Mouse (Mus musculus) liver, embryonic 12.5 days (tissue): ENCODE results near the gene BC005561. TPM values are rescaled to one million over a fixed set of nuclear protein-coding genes. Genes with fewer than 3 reads are reported as not detected.

ENCODE experiments used
- ATAC-seq: fragments of 200-750 bp; cut with Nextera tagmentation; 2 replicates; pipeline ENCODE4 v1.8.0; 2017; ENCODE audit warnings: moderate number of reproducible peaks, mild to moderate bottlenecking, moderate library complexity
- H3K27ac ChIP-seq: fragments of 300-500 bp; sonication (generic); 2 replicates; pipeline ENCODE4 v1.5.1; 2016; ENCODE audit warnings: mild to moderate bottlenecking
- H3K27me3 ChIP-seq: fragments of 300-500 bp; sonication (generic); replicated peaks from 2 replicates; pipeline ENCODE4 v1.6.1; 2016; ENCODE audit warnings: mild to moderate bottlenecking, moderate library complexity
- H3K36me3 ChIP-seq: fragments of 300-500 bp; sonication (generic); 2 replicates; pipeline ENCODE4 v1.6.1; 2016; ENCODE audit warnings: mild to moderate bottlenecking, moderate library complexity
- H3K4me1 ChIP-seq: fragments of 300-500 bp; sonication (generic); 2 replicates; pipeline ENCODE4 v1.6.1; 2016
- H3K4me2 ChIP-seq: fragments of 300-500 bp; sonication (generic); 2 replicates; pipeline ENCODE4 v1.6.1; 2016; ENCODE audit warnings: mild to moderate bottlenecking, moderate library complexity
- H3K4me3 ChIP-seq: fragments of 300-500 bp; sonication (generic); 2 replicates; pipeline ENCODE4 v1.5.1; 2016; ENCODE audit warnings: mild to moderate bottlenecking, moderate library complexity
- H3K9ac ChIP-seq: fragments of 300-500 bp; sonication (generic); 2 replicates; pipeline ENCODE4 v1.6.1; 2016; ENCODE audit warnings: mild to moderate bottlenecking, moderate library complexity
- H3K9me3 ChIP-seq: fragments of 300-500 bp; sonication (generic); replicated peaks from 2 replicates; pipeline ENCODE4 v1.6.1; 2016; ENCODE audit warnings: mild to moderate bottlenecking, moderate library complexity
- WGBS: fragments of 180-500 bp; shearing (Covaris S2); methylation state at CpG from one replicate; pipeline ENCODE4 v1.1.7; 2016; ENCODE audit not compliant: insufficient replicate concordance; 5-methylcytosine and 5-hydroxymethylcytosine counted together
- polyA plus RNA-seq: library from polyadenylated mRNA; unstranded; fragments of >200 nt; fragmentation: Nextera tagmentation; extraction: Ambion mirVana; gene quantifications from 2 replicates; pipeline ENCODE4 v1.2.1, GENCODE M21; 2016

The BC005561 gene
- 5.0 and 5.2 TPM in 2 replicates for polyA plus RNA-seq

DNA sequence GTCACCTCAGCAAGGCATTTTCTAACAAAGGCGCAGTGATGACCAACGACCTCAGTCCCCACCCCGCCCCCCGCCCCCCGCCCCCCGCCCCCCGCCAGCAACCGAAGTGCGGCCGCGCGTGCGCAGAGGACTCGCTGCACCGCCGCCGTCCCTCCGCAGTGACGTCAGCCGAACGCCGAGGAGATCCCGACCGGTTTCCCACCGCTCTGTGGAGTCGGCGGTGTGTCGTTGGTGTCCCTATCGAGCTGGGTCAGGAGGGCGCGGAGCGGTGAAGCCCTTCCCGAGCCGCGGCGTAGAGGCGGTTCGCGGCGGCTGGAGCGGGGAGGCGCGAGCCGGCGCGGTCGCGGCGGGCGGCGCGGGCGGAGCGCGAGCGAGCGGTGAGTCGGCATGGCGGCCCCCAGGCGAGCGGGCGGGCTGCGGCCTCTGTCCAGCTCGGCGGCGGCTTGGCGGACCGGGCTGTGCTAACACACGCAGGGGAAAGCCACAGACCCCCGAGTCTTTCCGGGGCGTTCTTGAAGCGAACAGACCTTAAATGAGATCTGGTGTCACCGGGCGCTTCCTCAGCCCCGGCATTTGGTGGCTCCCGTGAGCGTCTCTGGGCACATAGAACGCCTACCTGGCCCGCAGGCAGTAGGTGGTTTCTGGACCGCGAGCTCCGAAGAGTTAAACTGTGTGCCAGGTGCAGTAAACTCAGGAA, at the start of gene BC005561:
TSS of gene BC005561 (plus strand) at position 158 of the 697 bp plus-strand sequence.
- WGBS = under 1% methylated on average over 69 of the region's 83 CpGs
- peak within 1 kb of the TSS; percentile 92 for H3K27ac ChIP-seq
- H3K9ac ChIP-seq = peak within 1 kb of the TSS; percentile 85
- ATAC-seq = peak; percentile 90
- H3K4me1 ChIP-seq = peaks cover 20% of the 10 kb centered on the region
- H3K27me3 ChIP-seq = no peaks in the 10 kb centered on the region
- H3K4me2 ChIP-seq = peak within 1 kb of the TSS; percentile 80
- H3K36me3 ChIP-seq = peaks cover 9% of the 10 kb centered on the region
- H3K4me3 ChIP-seq = peak within 1 kb of the TSS; percentile 76
- no peaks in the 10 kb centered on the region for H3K9me3 ChIP-seq

GRCm38 (mm10) chr5:104458832-104459705, 49.1 kb upstream of the BC005561 start, which contains the start of gene Pkd2:
Gene Pkd2 (plus strand): TSS chr5:104459450.
- H3K4me2 ChIP-seq = peak within 1 kb of the TSS; percentile 74
- no peaks in the 10 kb centered on the region for H3K9me3 ChIP-seq
- H3K4me1 ChIP-seq = peaks cover 4% of the 10 kb centered on the region; the same call in 1 of the 2 replicates
- peak; percentile 72 for ATAC-seq
- peak within 1 kb of the TSS; percentile 62 for H3K4me3 ChIP-seq
- whole genome bisulfite sequencing = 10% methylated on average over 43 of the region's 46 CpGs
- H3K27me3 ChIP-seq = peaks cover 28% of the 10 kb centered on the region
- no peaks in the 10 kb centered on the region for H3K36me3 ChIP-seq
- peak within 1 kb of the TSS; percentile 58; the same call in 1 of the 2 replicates for H3K27ac ChIP-seq
- H3K9ac ChIP-seq = peak within 1 kb of the TSS; percentile 64

DNA sequence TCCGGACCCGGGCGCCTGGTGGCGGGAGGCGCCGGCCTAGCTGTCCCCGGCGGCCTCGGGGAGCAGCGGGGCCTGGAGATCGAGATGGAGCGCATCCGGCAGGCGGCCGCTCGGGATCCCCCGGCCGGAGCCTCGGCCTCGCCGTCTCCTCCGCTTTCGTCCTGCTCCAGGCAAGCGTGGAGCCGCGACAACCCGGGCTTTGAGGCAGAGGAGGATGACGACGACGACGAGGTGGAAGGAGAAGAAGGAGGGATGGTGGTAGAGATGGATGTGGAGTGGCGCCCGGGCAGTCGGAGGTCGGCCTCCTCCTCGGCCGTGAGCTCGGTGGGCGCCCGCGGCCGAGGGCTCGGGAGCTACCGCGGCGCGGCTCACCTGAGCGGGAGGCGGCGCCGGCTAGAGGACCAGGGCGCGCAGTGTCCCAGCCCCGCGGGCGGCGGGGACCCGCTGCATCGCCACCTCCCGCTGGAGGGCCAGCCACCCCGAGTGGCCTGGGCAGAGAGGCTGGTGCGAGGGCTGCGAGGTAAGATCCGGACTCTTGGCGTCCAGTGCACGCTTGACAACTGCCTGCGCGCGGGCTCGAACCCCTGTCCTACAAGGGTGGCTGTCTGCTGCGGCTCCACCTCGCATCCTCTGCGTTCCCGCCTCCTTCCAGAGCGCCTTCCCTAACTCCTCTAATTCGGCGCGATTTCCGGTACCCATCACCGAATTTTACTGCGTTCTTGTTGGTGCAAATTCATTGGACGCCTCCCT, 48.3 kb upstream of the BC005561 start:
- H3K27me3 ChIP-seq = peaks cover 28% of the 10 kb centered on the region
- H3K9me3 ChIP-seq = no peaks in the 10 kb centered on the region
- H3K27ac ChIP-seq = peak overlapping the region; percentile 58; the same call in 1 of the 2 replicates
- peak; percentile 61 for ATAC-seq
- peak overlapping the region; percentile 74 for H3K4me2 ChIP-seq
- H3K4me3 ChIP-seq = peak overlapping the region; percentile 62
- WGBS = 2% methylated on average over 59 of the region's 82 CpGs
- peaks cover 4% of the 10 kb centered on the region; the same call in 1 of the 2 replicates for H3K4me1 ChIP-seq
- H3K9ac ChIP-seq = peak overlapping the region; percentile 64
- no peaks in the 10 kb centered on the region for H3K36me3 ChIP-seq

DNA sequence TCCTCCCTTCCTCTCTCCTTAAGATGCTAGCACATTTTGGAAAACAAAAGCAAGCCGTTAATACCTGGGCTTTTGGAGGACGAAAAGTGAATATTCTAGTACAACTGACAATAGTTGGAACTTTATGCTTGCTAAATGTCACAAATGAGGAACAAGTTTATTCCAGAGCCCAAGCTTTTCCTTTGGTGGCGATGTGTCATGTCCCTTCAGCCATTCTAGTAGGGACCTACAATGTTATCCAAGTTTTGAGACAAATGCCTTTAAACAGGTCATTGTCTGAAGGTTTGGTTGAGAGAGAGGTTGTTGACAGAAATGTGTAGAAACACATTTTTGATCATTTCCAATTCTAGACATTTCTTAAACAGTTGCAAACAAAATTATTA, 47.7 kb upstream of the BC005561 start:
- peak overlapping the region; percentile 62 for H3K4me3 ChIP-seq
- ATAC-seq = no peak
- H3K27me3 ChIP-seq = peaks cover 28% of the 10 kb centered on the region
- peak overlapping the region; percentile 74 for H3K4me2 ChIP-seq
- peaks cover 4% of the 10 kb centered on the region; the same call in 1 of the 2 replicates for H3K4me1 ChIP-seq
- WGBS = 40% methylated on average over 3 of the region's 3 CpGs
- H3K9ac ChIP-seq = no peak overlapping the region
- H3K36me3 ChIP-seq = no peaks in the 10 kb centered on the region; the same call in 1 of the 2 replicates
- H3K27ac ChIP-seq = no peak overlapping the region; the same call in 1 of the 2 replicates
- H3K9me3 ChIP-seq = no peaks in the 10 kb centered on the region

DNA sequence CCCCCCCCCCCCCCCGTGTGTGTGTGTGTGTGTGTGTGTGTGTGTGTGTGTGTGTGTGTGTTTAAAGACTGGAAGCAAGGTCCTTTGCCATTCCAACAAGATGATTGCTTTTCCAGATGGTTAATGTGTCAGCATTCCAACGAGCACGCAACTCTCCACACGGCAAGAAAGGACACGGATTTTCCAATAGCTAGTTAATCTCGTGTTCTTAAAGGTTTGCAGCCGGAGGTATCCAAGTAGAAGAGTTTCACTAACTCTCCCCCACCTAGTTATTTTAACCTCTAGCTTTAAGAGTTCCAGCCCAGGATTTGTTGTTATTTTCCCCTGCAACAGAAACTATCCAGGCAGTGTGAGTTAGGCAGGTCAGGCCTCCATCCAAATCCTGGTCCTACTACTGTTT, 47.3 kb upstream of the BC005561 start:
- Histone ChIP-seq H3K27me3 (peaks cover 28% of the 10 kb centered on the region), H3K9ac (no peak overlapping the region), H3K4me2 (peak overlapping the region; percentile 18; the same call in 1 of the 2 replicates), H3K36me3 (no peaks in the 10 kb centered on the region; the same call in 1 of the 2 replicates), H3K4me3 (no peak overlapping the region), H3K4me1 (peaks cover 4% of the 10 kb centered on the region; the same call in 1 of the 2 replicates), H3K27ac (no peak overlapping the region), H3K9me3 (no peaks in the 10 kb centered on the region)
- WGBS = 63% methylated on average over 7 of the region's 7 CpGs
- no peak for ATAC-seq

- Histone ChIP-seq H3K27ac (no peak overlapping the region), H3K9ac (no peak overlapping the region), H3K9me3 (no peaks in the 10 kb centered on the region), H3K4me1 (peaks cover 4% of the 10 kb centered on the region; the same call in 1 of the 2 replicates), H3K4me2 (no peak overlapping the region), H3K27me3 (peaks cover 8% of the 10 kb centered on the region), H3K36me3 (peaks cover 16% of the 10 kb centered on the region), H3K4me3 (no peak overlapping the region)
- WGBS = 73% methylated on average over 8 of the region's 8 CpGs
- no peak for ATAC-seq
These were observed 42.9 kb upstream of the BC005561 start for GRCm38 (mm10) chr5:104465279-104465678.

GRCm38 (mm10) chr5:104465731-104466130, 42.4 kb upstream of the BC005561 start:
- peaks cover 3% of the 10 kb centered on the region; the same call in 1 of the 2 replicates for H3K4me1 ChIP-seq
- H3K9ac ChIP-seq = no peak overlapping the region
- H3K27ac ChIP-seq = no peak overlapping the region
- no peaks in the 10 kb centered on the region for H3K9me3 ChIP-seq
- 79% methylated on average over 12 of the region's 12 CpGs for WGBS
- H3K36me3 ChIP-seq = peaks cover 18% of the 10 kb centered on the region
- H3K4me2 ChIP-seq = no peak overlapping the region
- no peak overlapping the region for H3K4me3 ChIP-seq
- ATAC-seq = no peak
- peaks cover 4% of the 10 kb centered on the region; the same call in 1 of the 2 replicates for H3K27me3 ChIP-seq

DNA sequence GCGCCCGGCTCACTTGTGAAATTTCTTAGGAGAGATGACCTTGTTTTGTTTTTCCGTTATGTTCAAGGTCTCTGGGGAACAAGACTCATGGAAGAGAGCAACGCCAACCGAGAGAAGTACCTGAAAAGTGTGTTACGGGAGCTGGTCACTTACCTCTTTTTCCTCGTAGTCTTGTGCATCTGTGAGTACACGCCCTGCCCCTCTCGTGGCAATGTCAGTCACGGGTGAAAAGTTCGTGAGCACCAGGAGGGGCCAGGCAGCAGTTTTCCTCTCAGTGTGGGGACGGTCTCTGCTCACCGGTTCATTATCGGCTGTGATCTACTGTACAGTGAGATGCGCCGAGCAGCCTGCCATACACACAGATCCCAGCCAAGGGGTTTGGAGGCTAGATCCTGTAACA, 41.3 kb upstream of the BC005561 start:
- ATAC-seq = no peak
- no peaks in the 10 kb centered on the region for H3K27me3 ChIP-seq
- WGBS = 85% methylated on average over 16 of the region's 16 CpGs
- H3K36me3 ChIP-seq = peaks cover 23% of the 10 kb centered on the region
- no peaks in the 10 kb centered on the region for H3K9me3 ChIP-seq
- no peak overlapping the region for H3K4me2 ChIP-seq
- no peak overlapping the region for H3K9ac ChIP-seq
- H3K4me1 ChIP-seq = no peaks in the 10 kb centered on the region
- no peak overlapping the region for H3K4me3 ChIP-seq
- no peak overlapping the region for H3K27ac ChIP-seq

DNA sequence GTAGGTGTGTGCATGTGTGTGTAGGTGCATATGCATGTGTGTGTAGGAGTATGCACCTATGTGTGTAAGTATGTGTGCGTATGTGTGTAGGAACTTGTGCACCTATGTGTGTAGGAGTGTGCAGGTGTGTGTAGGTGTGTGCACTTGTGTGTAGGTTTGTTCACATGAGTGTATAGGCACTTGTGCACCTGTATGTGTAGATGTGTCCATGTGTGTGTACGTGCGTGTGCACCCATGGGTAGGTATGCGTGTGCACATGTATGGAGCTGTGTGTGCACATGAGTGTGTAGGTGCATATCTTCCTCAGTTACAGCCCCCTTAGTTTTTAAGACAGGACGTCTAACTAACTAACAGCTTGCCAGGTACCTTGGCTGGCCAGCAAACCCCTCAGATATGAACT, 39.6 kb upstream of the BC005561 start:
- Histone ChIP-seq H3K36me3 (peaks cover 28% of the 10 kb centered on the region), H3K4me3 (no peak overlapping the region), H3K27me3 (no peaks in the 10 kb centered on the region), H3K9me3 (no peaks in the 10 kb centered on the region), H3K4me2 (no peak overlapping the region), H3K27ac (no peak overlapping the region), H3K4me1 (no peaks in the 10 kb centered on the region), H3K9ac (no peak overlapping the region)
- no peak for ATAC-seq
- 78% methylated on average over 5 of the region's 5 CpGs for WGBS

DNA sequence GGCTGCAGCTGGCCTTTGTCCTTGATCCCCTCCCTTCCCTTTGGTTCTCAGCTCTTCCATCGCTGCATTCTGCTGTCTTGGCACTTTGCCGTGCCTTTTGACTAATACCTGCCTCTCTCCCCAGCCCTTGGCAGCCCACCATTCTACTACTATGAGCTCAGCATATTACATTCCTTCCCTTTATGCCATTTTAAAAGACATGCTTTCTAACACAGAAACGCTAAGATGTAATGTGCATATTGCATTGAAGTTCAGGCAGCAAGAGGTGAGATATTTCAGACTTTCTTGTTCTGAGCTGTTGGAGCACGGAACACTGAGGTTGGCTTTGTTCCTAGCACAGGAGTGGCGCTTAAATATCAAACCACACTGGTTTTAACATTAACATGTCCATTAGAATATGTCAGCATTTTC, 37.2 kb upstream of the BC005561 start:
- Histone ChIP-seq H3K27me3 (no peaks in the 10 kb centered on the region), H3K9me3 (no peaks in the 10 kb centered on the region), H3K36me3 (peaks cover 28% of the 10 kb centered on the region), H3K9ac (no peak overlapping the region), H3K4me1 (no peaks in the 10 kb centered on the region), H3K4me2 (no peak overlapping the region), H3K27ac (no peak overlapping the region), H3K4me3 (no peak overlapping the region)
- ATAC-seq = no peak
- WGBS = 76% methylated on average over 5 of the region's 5 CpGs

- H3K27me3 ChIP-seq = no peaks in the 10 kb centered on the region
- no peak overlapping the region for H3K27ac ChIP-seq
- ATAC-seq = no peak
- no peaks in the 10 kb centered on the region for H3K9me3 ChIP-seq
- peaks cover 20% of the 10 kb centered on the region for H3K36me3 ChIP-seq
- no peak overlapping the region for H3K9ac ChIP-seq
- H3K4me1 ChIP-seq = no peaks in the 10 kb centered on the region
- H3K4me3 ChIP-seq = no peak overlapping the region
- 84% methylated on average over 8 of the region's 8 CpGs for WGBS
- no peak overlapping the region for H3K4me2 ChIP-seq
These were observed 35.8 kb upstream of the BC005561 start for GRCm38 (mm10) chr5:104472371-104472770.
